Mouse (Mus musculus) brain, embryonic 14.5 days (tissue): ENCODE measurements around the gene Cacna1d.

Experiments used
- CTCF ChIP-seq: fragments of 200-500 bp; IDR thresholded peaks from 2 replicates; pipeline ENCODE4 v1.5.1; 2012; ENCODE audit warnings: inconsistent platforms, mild to moderate bottlenecking, moderate library complexity, borderline replicate concordance; ENCODE audit not compliant: insufficient read depth, insufficient read length; ENCODE audit errors: extremely low read depth
- POLR2A ChIP-seq: fragments of 200-500 bp; IDR thresholded peaks from 2 replicates; pipeline ENCODE4 v1.6.1; 2012; ENCODE audit warnings: mild to moderate bottlenecking, inconsistent platforms, borderline replicate concordance; ENCODE audit not compliant: poor library complexity, insufficient read depth, insufficient read length, severe bottlenecking; ENCODE audit errors: extremely low read depth

DNA sequence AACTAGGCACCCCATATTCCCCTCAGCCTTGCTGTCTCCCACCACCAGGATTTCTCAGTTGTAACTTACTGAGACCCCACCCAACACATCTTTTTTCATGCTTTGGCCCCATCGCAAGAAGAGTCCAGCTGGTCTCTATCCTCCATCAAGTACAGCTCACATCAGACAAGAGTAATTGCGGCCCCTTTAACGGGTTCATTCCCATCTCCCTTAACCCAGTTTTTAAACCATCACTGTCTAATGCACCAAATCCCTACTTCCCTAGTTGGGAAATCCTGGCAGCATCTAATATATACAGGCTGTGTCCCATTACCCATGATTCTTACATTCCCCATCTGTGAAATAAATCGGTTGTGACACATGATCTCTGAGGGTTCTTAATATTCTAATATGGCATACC is 130.8 kb downstream of the Cacna1d start:
- TF ChIP-seq CTCF: no peak
- TF ChIP-seq POLR2A: no peak
